Mouse (Mus musculus): Measurements from ENCODE around the gene Pde4d.

The Pde4d gene

GRCm38 (mm10) chr13:109615213-109615784 is 1165.6 kb downstream of the Pde4d start:
- in situ Hi-C loops (cut with MboI, MseI) = loop anchor here in 1 of 2 experiments (5.0 to 10.0 kb wide), 2 partner anchors 120 to 412 kb away; no protein-coding TSS in a partner anchor

GRCm38 (mm10) chr13:109615785-109616281 is 1166.1 kb downstream of the Pde4d start:
- in situ Hi-C loops (cut with MboI, MseI) = loop anchor here in 1 of 2 experiments (5.0 to 10.0 kb wide), 2 partner anchors 119 to 411 kb away; no protein-coding TSS in a partner anchor

GRCm38 (mm10) chr13:109619158-109619657 is 1169.5 kb downstream of the Pde4d start:
- in situ Hi-C loops (cut with MboI, MseI) = loop anchor here in 1 of 2 experiments (5.0 to 10.0 kb wide), 2 partner anchors 116 to 408 kb away; no protein-coding TSS in a partner anchor

- in situ Hi-C loops (cut with MboI, MseI) = no loop called here
Measured at GRCm38 (mm10) chr13:109622207-109622606, 1172.5 kb downstream of the Pde4d start.

GRCm38 (mm10) chr13:109623201-109623600 is 1173.5 kb downstream of the Pde4d start:
- in situ Hi-C loops (cut with MboI, MseI) = no loop called here

GRCm38 (mm10) chr13:109624772-109625349 is 1175.1 kb downstream of the Pde4d start:
- in situ Hi-C loops (cut with MboI, MseI) = no loop called here

GRCm38 (mm10) chr13:109625466-109626129 is 1175.8 kb downstream of the Pde4d start:
- in situ Hi-C loops (cut with MboI, MseI) = no loop called here

GRCm38 (mm10) chr13:109627265-109627664 is 1177.5 kb downstream of the Pde4d start:
- in situ Hi-C loops (cut with MboI, MseI) = no loop called here

- in situ Hi-C loops (cut with MboI, MseI) = no loop called here
Measured at GRCm38 (mm10) chr13:109628606-109629005, 1178.9 kb downstream of the Pde4d start.

- in situ Hi-C loops (cut with MboI, MseI) = no loop called here
Measured at GRCm38 (mm10) chr13:109629216-109629615, 1179.5 kb downstream of the Pde4d start.

- in situ Hi-C loops (cut with MboI, MseI) = no loop called here
Measured at GRCm38 (mm10) chr13:109631399-109632026, 1181.8 kb downstream of the Pde4d start.

- in situ Hi-C loops (cut with MboI, MseI) = no loop called here
Measured at GRCm38 (mm10) chr13:109632387-109633036, 1182.8 kb downstream of the Pde4d start.

- in situ Hi-C loops (cut with MboI, MseI) = no loop called here
Measured at GRCm38 (mm10) chr13:109633037-109633418, 1183.3 kb downstream of the Pde4d start.

- in situ Hi-C loops (cut with MboI, MseI) = no loop called here
Measured at GRCm38 (mm10) chr13:109635901-109636520, 1186.3 kb downstream of the Pde4d start.

GRCm38 (mm10) chr13:109638273-109638672 is 1188.5 kb downstream of the Pde4d start:
- in situ Hi-C loops (cut with MboI, MseI) = no loop called here

GRCm38 (mm10) chr13:109639286-109639685 is 1189.5 kb downstream of the Pde4d start:
- in situ Hi-C loops (cut with MboI, MseI) = no loop called here

- in situ Hi-C loops (cut with MboI, MseI) = loop anchor here in 1 of 2 experiments (5.0 kb wide), 1 partner anchor 46 kb away; no protein-coding TSS in a partner anchor
Measured at GRCm38 (mm10) chr13:109641562-109641961, 1191.8 kb downstream of the Pde4d start.

- in situ Hi-C loops (cut with MboI, MseI) = loop anchor here in 1 of 2 experiments (5.0 kb wide), 1 partner anchor 44 kb away; no protein-coding TSS in a partner anchor
Measured at GRCm38 (mm10) chr13:109643419-109643818, 1193.7 kb downstream of the Pde4d start.

- in situ Hi-C loops (cut with MboI, MseI) = loop anchor here in 1 of 2 experiments (5.0 kb wide), 1 partner anchor 43 kb away; no protein-coding TSS in a partner anchor
Measured at GRCm38 (mm10) chr13:109644086-109644485, 1194.3 kb downstream of the Pde4d start.

- in situ Hi-C loops (cut with MboI, MseI) = no loop called here
Measured at GRCm38 (mm10) chr13:109645284-109645909, 1195.6 kb downstream of the Pde4d start.
